Mouse (Mus musculus) embryonic fibroblast, embryonic 13.5 days (primary cell): Measurements from ENCODE around the gene Gm10645.

Experiments
- CTCF ChIP-seq: IDR thresholded peaks from 2 replicates; pipeline ENCODE4 v1.5.1; 2011; ENCODE audit warnings: mild to moderate bottlenecking, control low read depth, low read length, moderate library complexity, borderline replicate concordance; ENCODE audit not compliant: insufficient read depth
- POLR2A ChIP-seq: IDR thresholded peaks from 2 replicates; pipeline ENCODE4 v1.6.1; 2011; ENCODE audit warnings: low read depth, mild to moderate bottlenecking, control low read depth, low read length, moderate library complexity

- TF ChIP-seq POLR2A (no peak), CTCF (no peak)
Measured at GRCm38 (mm10) chr8:83141358-83141757, 24.6 kb downstream of the Gm10645 start.
